Mouse (Mus musculus) hindbrain, embryonic 13.5 days (tissue): ENCODE measurements at regions not wholly inside any gene's neighbourhood (a gene's known extent, or its start where the extent isn't known, plus 50 kb on each side); places are given as distances from the start of the nearest gene placed in this dataset.

Experiments used
- ATAC-seq: fragments of 200-750 bp; cut with Nextera tagmentation; 2 replicates; pipeline ENCODE4 v1.8.0; 2017; ENCODE audit warnings: moderate TSS enrichment; ENCODE audit not compliant: low FRiP score
- H3K27ac ChIP-seq: fragments of 300-500 bp; sonication (generic); 2 replicates; pipeline ENCODE4 v1.5.1; 2015; ENCODE audit warnings: inconsistent platforms, mild to moderate bottlenecking, moderate library complexity
- H3K27me3 ChIP-seq: fragments of 300-500 bp; sonication (generic); 2 replicates; pipeline ENCODE4 v1.6.1; 2015; ENCODE audit warnings: mild to moderate bottlenecking, inconsistent platforms
- H3K36me3 ChIP-seq: fragments of 300-500 bp; sonication (generic); 2 replicates; pipeline ENCODE4 v1.6.1; 2015; ENCODE audit warnings: mild to moderate bottlenecking, inconsistent platforms
- H3K4me1 ChIP-seq: fragments of 300-500 bp; sonication (generic); replicated peaks from 2 replicates; pipeline ENCODE4 v1.6.1; 2015; ENCODE audit warnings: inconsistent platforms
- H3K4me2 ChIP-seq: fragments of 300-500 bp; sonication (generic); 2 replicates; pipeline ENCODE4 v1.6.1; 2015; ENCODE audit warnings: inconsistent platforms, mild to moderate bottlenecking, moderate library complexity
- H3K4me3 ChIP-seq: fragments of 300-500 bp; sonication (generic); 2 replicates; pipeline ENCODE4 v1.5.1; 2015; ENCODE audit warnings: mild to moderate bottlenecking, inconsistent platforms
- H3K9ac ChIP-seq: fragments of 300-500 bp; sonication (generic); 2 replicates; pipeline ENCODE4 v1.6.1; 2015; ENCODE audit warnings: mild to moderate bottlenecking, inconsistent platforms
- H3K9me3 ChIP-seq: fragments of 300-500 bp; sonication (generic); 2 replicates; pipeline ENCODE4 v1.6.1; 2016; ENCODE audit warnings: inconsistent platforms
- WGBS: fragments of 180-500 bp; shearing (Covaris S2); methylation state at CpG from one replicate; pipeline ENCODE4 v1.1.7; 2015; 5-methylcytosine and 5-hydroxymethylcytosine counted together

- WGBS = 6% methylated on average over 16 of the region's 16 CpGs
- H3K9ac ChIP-seq = peak overlapping the region; percentile 43
- H3K36me3 ChIP-seq = no peaks in the 10 kb centered on the region
- peak; percentile 81 for ATAC-seq
- H3K9me3 ChIP-seq = no peaks in the 10 kb centered on the region
- H3K4me3 ChIP-seq = peak overlapping the region; percentile 17
- H3K4me2 ChIP-seq = peak overlapping the region; percentile 51
- H3K27me3 ChIP-seq = no peaks in the 10 kb centered on the region
- peaks cover 14% of the 10 kb centered on the region; the same call in 1 of the 2 replicates for H3K4me1 ChIP-seq
- H3K27ac ChIP-seq = peak overlapping the region; percentile 50; the same call in 1 of the 2 replicates
These were observed 154.7 kb upstream of the Tmtc1 start for GRCm38 (mm10) chr6:148598746-148599337.

GRCm38 (mm10) chr6:148595009-148595770 is 151.0 kb upstream of the Tmtc1 start:
- no peaks in the 10 kb centered on the region for H3K36me3 ChIP-seq
- no peaks in the 10 kb centered on the region for H3K27me3 ChIP-seq
- 72% methylated on average over 3 of the region's 3 CpGs for WGBS
- H3K4me2 ChIP-seq = no peak overlapping the region
- no peak overlapping the region for H3K4me3 ChIP-seq
- H3K9me3 ChIP-seq = no peaks in the 10 kb centered on the region
- H3K4me1 ChIP-seq = peaks cover 14% of the 10 kb centered on the region; the same call in 1 of the 2 replicates
- H3K9ac ChIP-seq = no peak overlapping the region
- no peak for ATAC-seq
- no peak overlapping the region for H3K27ac ChIP-seq

GRCm38 (mm10) chr6:148588971-148589370 is 144.8 kb upstream of the Tmtc1 start:
- Histone ChIP-seq H3K4me1 (0 out of 2 replicates have a peak, but pooled peaks cover 2% of the 10 kb centered on the region), H3K4me3 (no peak overlapping the region), H3K27me3 (no peaks in the 10 kb centered on the region), H3K4me2 (no peak overlapping the region), H3K27ac (no peak overlapping the region), H3K9ac (no peak overlapping the region), H3K36me3 (no peaks in the 10 kb centered on the region), H3K9me3 (no peaks in the 10 kb centered on the region)
- ATAC-seq = no peak
- 63% methylated on average over 4 of the region's 4 CpGs for WGBS

- Histone ChIP-seq H3K36me3 (no peaks in the 10 kb centered on the region), H3K9me3 (no peaks in the 10 kb centered on the region), H3K27ac (no peak overlapping the region), H3K4me1 (0 out of 2 replicates have a peak, but pooled peaks cover 3% of the 10 kb centered on the region), H3K27me3 (no peaks in the 10 kb centered on the region), H3K4me3 (no peak overlapping the region), H3K4me2 (no peak overlapping the region), H3K9ac (no peak overlapping the region)
- no peak for ATAC-seq
- 71% methylated on average over 10 of the region's 10 CpGs for WGBS
These were observed 142.5 kb upstream of the Tmtc1 start for GRCm38 (mm10) chr6:148586439-148587321.

- Histone ChIP-seq H3K27me3 (no peaks in the 10 kb centered on the region), H3K4me1 (0 out of 2 replicates have a peak, but pooled peaks cover 3% of the 10 kb centered on the region), H3K4me3 (no peak overlapping the region), H3K4me2 (no peak overlapping the region), H3K9me3 (no peaks in the 10 kb centered on the region), H3K9ac (no peak overlapping the region), H3K27ac (no peak overlapping the region), H3K36me3 (no peaks in the 10 kb centered on the region)
- no peak; the same call in 1 of the 2 replicates for ATAC-seq
- 77% methylated on average over 2 of the region's 2 CpGs for WGBS
These were observed 139.9 kb upstream of the Tmtc1 start for GRCm38 (mm10) chr6:148584126-148584525.

- Histone ChIP-seq H3K9me3 (no peaks in the 10 kb centered on the region), H3K4me3 (no peak overlapping the region), H3K36me3 (no peaks in the 10 kb centered on the region), H3K4me1 (peaks cover 9% of the 10 kb centered on the region), H3K4me2 (no peak overlapping the region), H3K9ac (no peak overlapping the region), H3K27me3 (no peaks in the 10 kb centered on the region), H3K27ac (no peak overlapping the region; the same call in 1 of the 2 replicates)
- ATAC-seq = no peak
- whole genome bisulfite sequencing = 70% methylated on average over 3 of the region's 3 CpGs
These were observed 134.1 kb upstream of the Tmtc1 start for GRCm38 (mm10) chr6:148578281-148578680.

- Histone ChIP-seq H3K4me1 (peaks cover 9% of the 10 kb centered on the region), H3K36me3 (no peaks in the 10 kb centered on the region), H3K4me3 (no peak overlapping the region), H3K9me3 (no peaks in the 10 kb centered on the region), H3K9ac (no peak overlapping the region), H3K4me2 (no peak overlapping the region), H3K27ac (no peak overlapping the region; the same call in 1 of the 2 replicates), H3K27me3 (no peaks in the 10 kb centered on the region)
- ATAC-seq = no peak
- 81% methylated on average over 3 of the region's 3 CpGs for WGBS
These were observed 133.5 kb upstream of the Tmtc1 start for GRCm38 (mm10) chr6:148577663-148578062.

GRCm38 (mm10) chr6:148574742-148575453 is 130.7 kb upstream of the Tmtc1 start:
- peak; percentile 63; the same call in 1 of the 2 replicates for ATAC-seq
- no peak overlapping the region for H3K4me3 ChIP-seq
- no peak overlapping the region for H3K4me2 ChIP-seq
- H3K27me3 ChIP-seq = no peaks in the 10 kb centered on the region
- no peaks in the 10 kb centered on the region for H3K36me3 ChIP-seq
- H3K9me3 ChIP-seq = no peaks in the 10 kb centered on the region
- H3K27ac ChIP-seq = 0 out of 2 replicates have a peak overlapping the region, but pooled peaks have one; percentile 18
- H3K9ac ChIP-seq = no peak overlapping the region
- 67% methylated on average over 7 of the region's 7 CpGs for WGBS
- H3K4me1 ChIP-seq = peaks cover 9% of the 10 kb centered on the region

GRCm38 (mm10) chr6:148572201-148572600 is 128.0 kb upstream of the Tmtc1 start:
- WGBS = 88% methylated on average over 5 of the region's 5 CpGs
- ATAC-seq = no peak
- no peaks in the 10 kb centered on the region for H3K9me3 ChIP-seq

GRCm38 (mm10) chr6:148571651-148572050 is 127.5 kb upstream of the Tmtc1 start:
- no peak overlapping the region for H3K4me3 ChIP-seq
- WGBS = 79% methylated on average over 3 of the region's 3 CpGs
- no peak overlapping the region for H3K4me2 ChIP-seq
- H3K9ac ChIP-seq = no peak overlapping the region
- H3K9me3 ChIP-seq = no peaks in the 10 kb centered on the region
- no peaks in the 10 kb centered on the region for H3K4me1 ChIP-seq
- ATAC-seq = no peak
- no peak overlapping the region for H3K27ac ChIP-seq
- H3K27me3 ChIP-seq = no peaks in the 10 kb centered on the region
- H3K36me3 ChIP-seq = no peaks in the 10 kb centered on the region

More at GRCm38 (mm10) chr6:148572201-148572600, 128.0 kb upstream of the Tmtc1 start:
- Histone ChIP-seq H3K4me2 (no peak overlapping the region), H3K9ac (no peak overlapping the region), H3K36me3 (no peaks in the 10 kb centered on the region), H3K4me1 (no peaks in the 10 kb centered on the region), H3K4me3 (no peak overlapping the region), H3K27me3 (no peaks in the 10 kb centered on the region), H3K27ac (no peak overlapping the region)

- Histone ChIP-seq H3K27ac (no peak overlapping the region), H3K9ac (no peak overlapping the region), H3K27me3 (no peaks in the 10 kb centered on the region), H3K4me1 (peaks cover 7% of the 10 kb centered on the region), H3K9me3 (no peaks in the 10 kb centered on the region), H3K36me3 (no peaks in the 10 kb centered on the region), H3K4me2 (no peak overlapping the region), H3K4me3 (no peak overlapping the region)
- ATAC-seq = no peak
- WGBS = 20% methylated on average over 2 of the region's 2 CpGs
These were observed 120.0 kb upstream of the Tmtc1 start for GRCm38 (mm10) chr6:148564146-148564545.
